Mouse (Mus musculus) ovary, postnatal 10 days (tissue): Measurements from ENCODE around the gene Ndufs5.

Source experiments
- DNase-seq: peaks from one replicate; pipeline ENCODE4 v3.0.0; 2022; ENCODE audit warnings: low spot score

The Ndufs5 gene

DNA sequence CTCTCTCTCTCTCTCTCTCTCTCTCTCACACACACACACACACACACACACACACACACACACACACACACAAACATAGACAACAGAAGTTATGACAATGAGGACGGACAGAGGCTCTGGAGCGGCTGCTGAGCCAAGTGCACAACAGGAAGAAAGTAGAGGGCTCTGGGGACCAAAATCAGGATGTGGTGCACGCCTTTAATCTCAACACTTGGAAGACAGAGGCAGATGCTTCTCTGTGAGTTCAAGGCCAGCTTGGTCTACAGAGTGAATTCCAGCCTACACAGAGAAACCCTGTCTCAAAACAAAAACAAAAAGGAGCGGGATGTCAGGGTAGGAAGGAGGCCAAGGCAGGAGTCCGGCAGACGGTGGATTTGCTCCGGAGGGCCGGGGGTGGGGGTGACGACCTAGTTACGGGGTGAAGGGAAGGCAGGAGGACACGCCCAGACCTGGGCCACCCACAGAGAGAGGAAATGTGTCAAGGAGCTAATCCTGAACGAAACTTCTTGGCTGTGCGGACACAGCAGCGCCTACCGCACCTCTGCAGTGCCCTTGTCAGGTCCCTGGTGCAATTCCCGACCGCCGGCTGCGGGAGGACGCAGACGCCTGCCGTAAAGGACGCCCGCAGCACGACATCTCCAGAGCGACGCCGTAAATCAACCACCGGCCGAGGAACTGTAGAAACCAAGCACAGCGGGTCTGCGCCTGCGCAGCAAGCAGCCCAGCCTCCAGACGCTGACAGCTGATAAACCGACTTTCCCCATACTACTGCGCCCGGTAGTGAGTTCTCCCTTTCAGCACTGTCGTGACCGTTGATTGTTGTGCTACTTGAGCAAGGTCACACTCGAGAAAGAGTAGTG, at the start of gene Ndufs5:
Gene Ndufs5 (minus strand): TSS at position 629 of the 860 bp plus-strand sequence.
- DNase-seq = peak; percentile 79

DNA sequence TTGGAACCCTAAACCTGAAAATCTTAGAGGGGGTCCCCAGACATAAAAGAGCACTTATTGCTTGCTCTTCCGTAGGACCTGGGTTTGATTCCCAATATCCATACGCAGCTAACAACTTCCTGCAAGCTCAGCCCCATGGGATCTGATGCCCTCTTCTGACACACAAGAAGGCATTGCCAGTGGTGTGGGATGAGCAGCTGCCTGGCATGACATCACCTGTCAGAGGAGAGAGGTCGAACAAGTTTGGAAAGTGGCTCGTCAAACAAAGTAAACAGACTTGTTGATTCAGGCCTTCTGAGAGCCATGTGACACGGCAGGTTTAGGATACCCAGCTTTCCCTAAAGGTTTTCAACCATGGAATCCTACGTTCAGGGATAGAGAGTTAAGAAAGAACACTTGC, 47.1 kb upstream of the Ndufs5 start:
- no peak for DNase-seq

DNA sequence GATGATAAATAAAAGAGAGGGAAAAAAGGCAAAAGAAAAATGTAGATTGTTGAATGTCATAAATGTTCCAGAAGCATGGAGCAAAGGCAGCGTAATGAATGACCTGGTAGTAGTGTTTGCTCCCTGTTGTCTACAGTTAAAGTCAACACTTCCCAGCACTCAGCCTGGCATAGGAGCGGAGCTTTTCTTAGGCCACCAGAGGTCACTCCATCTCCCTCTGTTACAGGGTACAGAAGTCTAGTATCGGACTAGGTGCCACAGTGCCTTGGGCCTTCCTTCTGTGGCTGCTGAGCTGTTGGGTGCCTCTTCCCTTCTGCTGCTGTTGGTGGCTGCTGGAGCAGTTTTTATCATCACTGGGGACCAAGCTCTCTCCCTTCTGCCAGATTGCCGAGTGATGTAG, 40.3 kb upstream of the Ndufs5 start:
- DNase-seq = no peak

DNA sequence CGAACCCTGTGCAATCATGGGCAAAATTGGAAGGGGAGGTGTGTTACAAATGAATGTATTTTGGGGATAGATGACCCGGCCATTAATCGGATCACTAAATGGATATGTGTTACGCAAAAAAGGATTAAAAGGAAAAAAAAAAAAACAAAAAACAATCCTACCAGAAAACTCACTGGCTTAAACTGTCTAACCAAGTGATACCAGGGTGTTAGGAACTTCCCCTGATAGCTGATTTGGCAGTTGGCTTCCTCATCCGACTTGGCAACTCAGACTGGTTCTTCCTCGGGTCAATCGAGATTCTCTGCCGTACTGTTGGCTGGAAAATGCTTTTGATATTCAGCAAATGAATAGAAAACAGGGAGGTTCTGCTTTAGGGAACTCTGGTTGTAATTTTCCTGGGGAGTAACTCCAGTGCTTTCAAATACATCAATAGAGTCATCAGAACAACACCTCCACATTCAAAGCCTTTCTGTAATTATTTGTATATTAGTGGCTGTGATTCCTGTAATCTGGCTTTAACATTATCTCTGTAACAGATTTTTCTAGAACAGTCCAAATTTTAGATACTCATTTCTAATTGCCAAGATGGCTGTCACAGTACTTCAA, 32.8 kb upstream of the Ndufs5 start:
- DNase-seq = no peak

DNA sequence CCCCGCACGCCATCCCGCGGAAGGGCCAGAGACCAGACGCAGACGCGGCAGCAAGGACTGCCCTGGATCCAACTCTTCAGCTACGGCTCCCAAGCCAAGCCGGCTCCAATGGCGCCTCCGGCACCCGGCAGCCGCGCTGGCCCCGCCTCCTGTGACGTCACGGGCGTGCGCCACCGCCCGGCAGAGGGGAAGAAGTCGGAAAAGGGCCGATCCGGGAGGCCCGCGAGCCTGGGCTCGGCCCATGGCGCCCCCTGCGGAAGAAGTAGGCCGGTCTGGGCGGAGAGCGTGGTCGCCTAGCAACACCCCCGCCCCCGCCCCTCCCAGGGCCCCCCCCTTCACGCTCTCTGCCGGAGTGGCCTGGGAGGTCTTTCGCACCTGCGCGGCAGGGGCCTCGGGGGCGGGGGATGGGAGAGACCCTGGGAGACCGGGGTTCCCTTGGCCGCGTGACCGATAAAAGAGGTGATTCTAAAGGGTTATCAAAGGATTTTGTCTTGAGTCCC, 32.2 kb upstream of the Ndufs5 start, which contains the start of gene Akirin1:
Gene Akirin1 (minus strand): TSS at position 194 of the 500 bp plus-strand sequence.
- peak; percentile 98 for DNase-seq

DNA sequence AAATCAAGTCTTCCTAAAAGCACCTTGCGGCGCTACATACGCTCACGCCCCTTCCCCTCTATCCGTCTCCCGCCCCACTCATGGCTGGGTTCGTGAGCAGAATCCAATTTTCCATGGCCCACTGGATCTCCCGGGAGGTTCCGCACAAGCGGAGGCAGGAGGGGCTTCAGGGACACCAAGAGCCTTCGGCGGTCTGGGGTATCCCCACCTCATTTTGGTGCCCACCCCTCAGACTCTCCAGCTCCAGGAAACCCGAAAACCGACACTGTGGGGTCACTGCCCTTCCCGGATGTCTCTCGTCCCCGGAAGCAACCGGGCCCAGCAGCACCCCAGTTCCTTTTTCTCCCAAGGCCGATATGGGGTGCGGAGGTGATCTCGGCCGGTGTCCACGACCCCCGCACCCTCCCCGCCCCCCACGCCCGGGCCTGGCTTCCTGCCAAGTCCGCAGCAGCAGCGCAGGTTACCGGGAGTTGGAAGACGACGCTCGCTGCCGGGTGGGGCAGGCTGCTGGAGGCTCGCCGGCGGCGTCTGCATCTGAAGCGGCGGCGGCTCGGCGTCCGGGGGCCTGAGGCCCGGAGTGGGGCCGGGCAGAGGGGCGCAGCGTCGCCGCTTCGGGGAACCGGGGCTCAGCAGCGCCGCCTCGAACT, 31.6 kb upstream of the Ndufs5 start:
- DNase-seq = peak; percentile 15

DNA sequence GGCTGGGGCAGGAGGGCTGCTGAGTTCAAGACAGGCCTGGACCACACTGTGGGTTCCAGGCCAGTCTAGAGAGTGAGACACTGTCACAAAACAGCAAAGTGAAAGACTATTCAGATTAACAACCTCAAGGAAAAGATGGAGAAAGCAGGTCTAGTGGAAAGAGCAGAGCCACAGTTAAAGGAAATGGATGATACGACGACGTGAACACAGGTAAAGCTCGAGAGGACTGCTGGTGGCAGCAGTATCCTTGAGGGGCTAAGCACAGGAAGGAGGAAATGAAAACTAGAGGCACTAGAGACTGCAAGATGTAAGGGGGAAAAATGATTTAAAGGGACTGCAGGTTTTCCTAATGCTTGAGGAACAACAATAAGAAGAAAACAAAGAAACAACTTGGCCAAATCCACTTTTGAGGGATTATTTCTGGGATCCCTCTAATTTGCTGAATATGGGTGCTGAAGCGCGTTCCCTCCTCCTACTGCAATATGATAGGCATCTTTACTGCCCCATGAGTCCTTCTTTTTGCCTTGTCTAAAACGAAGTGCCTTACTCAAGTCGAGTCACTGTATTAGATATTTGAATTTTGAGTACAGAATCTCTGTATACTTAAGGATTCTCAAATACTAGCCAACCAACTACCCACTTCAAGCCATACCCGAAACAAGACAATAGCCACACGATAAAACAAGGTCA, 30.9 kb upstream of the Ndufs5 start:
- no peak for DNase-seq

DNA sequence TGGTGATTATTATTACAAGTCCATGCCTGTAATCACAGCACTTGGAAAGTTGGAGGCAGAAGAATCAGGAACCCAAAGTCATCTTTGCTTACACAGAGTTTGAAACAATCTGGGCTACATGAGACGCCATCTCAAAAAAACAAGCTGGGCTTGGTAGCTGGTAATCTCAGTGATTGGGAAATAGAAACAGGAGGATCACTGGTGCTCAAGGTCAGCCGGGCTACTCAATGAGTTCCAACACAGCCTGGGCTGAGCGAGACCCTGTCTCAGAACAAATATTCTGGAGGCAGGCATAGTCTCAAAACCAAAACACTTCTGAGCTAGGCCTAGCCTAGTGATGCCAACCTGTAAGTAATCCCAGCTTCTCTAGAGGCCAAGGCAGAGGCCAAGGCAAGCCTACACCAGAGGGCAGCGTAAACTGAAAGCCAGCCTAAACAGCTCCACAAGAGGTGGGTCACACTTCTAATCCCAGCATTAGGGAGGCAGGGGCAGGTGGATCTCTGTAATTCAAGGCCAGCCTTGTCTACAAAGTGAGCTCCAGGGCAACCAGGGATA, 27.3 kb upstream of the Ndufs5 start:
- DNase-seq = no peak

DNA sequence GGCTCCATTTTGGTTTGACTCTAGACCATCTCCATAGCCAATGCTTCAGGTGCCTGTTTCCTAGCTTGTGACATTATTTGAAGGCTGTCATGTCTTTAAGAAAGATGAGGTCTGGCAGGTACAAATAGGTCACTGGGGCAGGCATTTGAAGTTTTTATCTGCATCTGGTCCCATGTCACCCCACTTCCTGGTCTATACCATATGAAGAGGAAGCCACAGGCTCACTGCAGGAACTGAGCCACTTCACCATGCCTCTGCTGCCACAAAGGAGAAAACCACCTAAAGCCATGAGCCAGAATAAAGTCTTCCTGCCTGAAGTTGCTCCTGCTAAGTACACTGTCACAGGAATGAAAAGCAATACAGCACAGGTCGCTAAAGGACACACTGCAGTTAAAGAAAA, 24.9 kb upstream of the Ndufs5 start:
- DNase-seq = no peak

DNA sequence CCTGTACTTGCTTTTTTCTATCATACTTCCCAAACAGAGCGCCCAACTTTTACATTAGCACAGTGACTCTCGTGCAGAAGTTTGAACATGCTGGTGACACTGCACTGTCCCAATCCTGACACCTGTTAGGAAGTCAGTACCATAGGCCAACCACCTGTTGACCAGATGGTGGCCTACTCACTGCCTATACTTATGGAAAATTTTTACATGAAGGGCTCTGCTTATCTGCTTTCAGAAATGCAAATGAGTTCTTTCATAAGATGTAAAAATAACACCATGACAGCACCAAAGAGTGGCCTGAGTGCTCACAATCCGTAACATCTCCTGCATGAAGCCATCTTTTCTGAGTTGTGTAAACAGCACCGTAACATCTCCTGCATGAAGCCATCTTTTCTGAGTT, 20.7 kb upstream of the Ndufs5 start:
- no peak for DNase-seq

DNA sequence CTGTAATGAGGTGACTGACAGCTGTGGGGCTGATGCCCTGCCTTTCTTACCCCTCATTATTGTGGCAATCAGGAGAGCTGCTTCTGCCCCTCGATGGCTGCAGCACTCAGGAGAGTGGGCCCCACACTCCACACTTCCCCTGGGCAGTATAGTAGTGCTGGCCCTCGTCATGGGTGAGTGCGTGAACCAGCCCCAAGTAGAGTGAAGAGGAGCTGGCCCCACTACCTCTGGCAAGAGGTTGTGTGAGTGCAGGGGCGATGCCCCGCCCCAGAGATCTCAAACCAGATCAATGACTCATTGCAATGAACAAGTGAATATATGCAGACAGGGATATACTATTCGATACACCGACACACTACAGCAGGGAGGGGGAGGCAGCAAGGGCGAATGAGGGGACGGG, 15.5 kb upstream of the Ndufs5 start:
- DNase-seq = no peak

DNA sequence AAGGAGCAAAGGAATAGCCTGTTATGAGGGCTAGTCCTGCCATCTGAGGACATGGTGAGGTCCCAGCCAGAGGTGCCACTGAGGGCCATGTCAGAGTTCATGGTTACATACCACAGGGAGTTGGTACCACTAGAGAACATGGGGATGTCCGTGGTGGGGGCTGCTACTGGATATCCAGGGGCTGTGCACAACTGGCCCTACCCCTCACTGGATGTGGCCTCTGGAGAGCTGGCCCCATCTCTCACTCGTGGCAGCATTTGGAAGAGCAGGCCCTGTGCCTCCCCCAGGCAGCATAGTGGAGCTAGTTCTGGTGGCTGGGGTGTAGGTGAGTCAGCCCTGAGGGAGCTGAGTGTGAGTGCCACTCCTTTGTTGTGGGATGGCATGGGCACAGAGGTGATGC, 14.9 kb upstream of the Ndufs5 start:
- DNase-seq = no peak

DNA sequence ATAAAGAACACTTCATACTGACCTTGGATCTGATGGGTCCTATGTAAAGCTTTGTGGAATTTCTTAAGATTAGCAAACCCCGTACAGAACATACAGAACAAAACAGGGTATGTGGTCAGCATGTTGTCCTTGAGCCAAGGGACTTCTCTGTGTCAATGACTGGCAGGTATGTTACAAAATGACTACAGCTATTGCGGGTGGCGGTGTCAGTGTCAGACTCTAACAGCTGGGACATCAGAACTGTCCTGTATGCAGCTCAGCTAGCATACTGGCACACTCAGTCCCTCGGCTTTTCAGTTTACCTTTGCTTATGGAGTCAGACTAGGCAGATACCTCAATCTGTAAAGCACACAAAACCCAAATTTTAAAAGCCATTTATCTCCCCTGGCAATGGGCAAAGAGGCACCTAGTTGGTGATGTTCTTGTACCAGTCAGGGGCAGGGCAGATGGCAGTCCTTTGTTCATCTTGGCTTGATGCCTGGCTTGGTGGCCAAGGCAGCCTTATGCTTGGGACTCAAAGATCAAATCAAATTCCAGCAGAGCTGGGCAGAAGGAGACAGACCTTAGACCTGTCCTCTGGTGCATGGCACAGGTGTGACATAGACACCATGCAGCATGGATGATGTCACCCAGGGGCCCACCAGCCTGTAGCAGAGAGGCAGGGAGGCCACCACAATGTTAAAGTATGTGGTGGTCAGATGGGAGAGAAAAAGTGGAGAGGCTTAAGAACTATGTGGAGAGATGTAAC, 14.3 kb upstream of the Ndufs5 start:
- no peak for DNase-seq

DNA sequence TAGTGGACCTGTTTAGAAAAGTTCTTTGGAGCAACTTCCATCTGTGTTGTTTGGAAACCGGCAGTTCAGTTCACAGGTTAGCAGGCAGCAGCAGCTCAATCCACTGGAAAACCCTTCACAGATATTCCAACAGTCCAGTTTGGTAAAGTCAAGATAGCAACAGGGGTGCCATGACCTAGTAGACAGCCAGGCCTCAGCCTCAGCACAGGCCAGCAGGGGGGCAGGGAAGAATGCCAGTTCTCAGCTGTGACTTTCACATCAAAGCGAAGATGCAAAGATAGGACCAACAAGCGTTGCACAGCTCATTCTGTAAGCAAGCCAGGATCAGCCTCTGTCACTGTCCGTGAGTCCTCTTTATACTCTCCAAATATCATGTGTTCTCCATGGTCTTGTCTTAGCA, 3.8 kb upstream of the Ndufs5 start:
- DNase-seq = no peak

DNA sequence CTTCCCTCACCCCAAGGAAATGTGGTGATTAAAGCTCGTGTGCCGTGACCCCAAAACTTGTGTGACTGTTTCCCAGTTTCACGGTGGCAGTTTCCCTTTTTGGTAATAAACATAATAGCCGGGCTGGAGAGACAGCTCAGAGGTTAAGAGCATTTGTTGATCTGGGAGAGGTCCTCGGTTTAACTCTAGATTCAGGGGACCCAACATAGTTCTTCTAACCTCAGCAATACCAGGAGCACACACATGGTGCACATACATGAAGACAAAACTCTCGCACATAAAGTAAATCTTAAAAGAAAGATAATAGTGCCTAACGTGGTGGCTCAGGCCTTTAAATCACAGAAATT, 405 bp upstream of the Ndufs5 start:
- DNase-seq = no peak

DNA sequence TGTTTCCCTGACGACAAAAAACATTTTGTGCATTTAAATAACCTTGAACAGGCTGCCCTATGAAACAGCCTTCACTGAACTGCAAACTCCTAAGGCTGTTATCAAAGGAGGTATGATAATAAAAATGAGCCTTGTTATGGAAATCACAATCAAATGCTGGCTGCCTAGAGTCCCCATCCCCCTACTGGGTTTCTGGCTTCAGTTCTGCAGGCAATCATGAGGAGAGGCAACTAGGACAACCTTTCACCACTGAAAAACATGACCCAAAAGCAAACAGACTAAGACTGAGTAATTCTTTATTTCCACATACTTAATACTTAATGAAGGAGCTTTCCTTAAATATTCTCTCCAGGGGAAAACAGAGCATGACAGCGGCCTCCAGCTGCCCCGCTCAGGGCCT, 5.6 kb downstream of the Ndufs5 start:
- no peak for DNase-seq

DNA sequence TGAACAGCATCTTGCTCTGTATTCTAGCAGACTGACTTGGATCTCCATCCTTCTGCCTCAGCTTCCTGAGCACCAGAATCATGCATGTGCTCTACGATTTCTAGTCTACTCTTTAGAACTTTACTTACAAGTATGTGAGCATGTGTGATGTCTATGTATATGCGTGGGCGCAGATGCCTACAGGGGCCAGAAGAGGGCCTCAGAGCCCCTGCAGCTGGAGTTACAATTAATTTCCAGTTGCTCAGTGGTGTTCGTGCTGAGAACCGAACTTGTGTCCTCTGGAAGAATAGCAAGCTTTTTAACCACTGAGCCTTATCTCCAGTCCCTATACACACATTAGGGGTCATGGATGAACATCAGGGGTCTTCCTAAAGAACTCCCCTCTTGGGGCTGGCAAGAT, 10.7 kb downstream of the Ndufs5 start:
- DNase-seq = no peak

DNA sequence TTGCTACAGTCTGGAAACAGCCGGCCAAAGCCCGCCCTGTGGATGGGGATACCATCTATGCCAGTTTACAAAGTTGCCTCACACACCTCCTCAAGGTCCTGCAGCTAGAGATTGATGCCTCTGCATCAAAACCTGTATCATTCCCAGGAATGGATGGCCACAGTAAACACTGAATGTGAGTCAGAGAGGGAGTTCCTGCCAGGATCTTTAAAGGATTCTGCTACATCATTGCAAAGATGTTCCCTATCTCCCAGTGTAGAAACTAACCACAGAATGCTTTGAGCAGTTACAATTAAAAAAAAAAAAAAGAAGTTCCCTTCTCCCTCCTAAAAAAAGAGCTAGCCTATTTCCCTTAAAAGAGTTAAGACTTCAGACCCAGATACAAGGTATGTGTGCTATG, 12.7 kb downstream of the Ndufs5 start:
- DNase-seq = no peak

DNA sequence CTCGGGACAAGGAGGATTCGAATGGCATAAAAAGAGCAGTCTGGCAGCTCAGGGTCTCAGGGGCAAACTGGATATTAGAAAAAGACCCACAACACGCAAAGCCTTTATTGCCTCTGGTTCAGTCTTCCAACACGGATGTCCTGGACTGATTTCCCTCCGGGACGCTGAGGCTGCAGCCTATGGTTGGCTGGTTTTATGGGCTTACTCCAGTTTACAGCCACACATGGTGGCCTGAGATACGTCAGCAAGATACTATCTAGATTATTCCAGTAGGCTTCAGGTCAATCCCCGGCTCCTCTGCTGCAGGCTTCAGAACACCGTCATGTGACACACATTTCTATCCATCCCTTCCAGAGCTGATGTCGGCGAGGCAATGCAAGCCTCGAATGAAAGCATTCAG, 24.6 kb downstream of the Ndufs5 start:
- no peak for DNase-seq

DNA sequence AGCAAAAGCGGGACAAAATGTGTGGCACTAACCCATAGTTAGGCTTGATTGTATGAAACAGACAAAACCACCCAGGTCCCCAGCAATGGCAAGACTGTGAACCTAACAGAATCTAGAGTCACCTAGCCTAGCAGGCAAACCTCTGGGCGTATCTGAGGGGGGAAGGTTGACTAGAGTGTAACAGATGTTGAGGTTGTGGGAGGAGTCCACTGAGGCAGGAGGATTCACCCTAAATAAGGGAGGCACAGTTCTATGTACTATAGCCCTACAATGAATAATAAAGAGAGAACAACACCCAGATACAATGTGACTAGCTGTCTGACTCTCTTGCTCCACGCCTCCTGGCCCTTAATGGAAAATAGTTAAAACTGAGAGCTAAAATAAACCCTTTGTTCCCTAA, 25.9 kb downstream of the Ndufs5 start:
- no peak for DNase-seq

DNA sequence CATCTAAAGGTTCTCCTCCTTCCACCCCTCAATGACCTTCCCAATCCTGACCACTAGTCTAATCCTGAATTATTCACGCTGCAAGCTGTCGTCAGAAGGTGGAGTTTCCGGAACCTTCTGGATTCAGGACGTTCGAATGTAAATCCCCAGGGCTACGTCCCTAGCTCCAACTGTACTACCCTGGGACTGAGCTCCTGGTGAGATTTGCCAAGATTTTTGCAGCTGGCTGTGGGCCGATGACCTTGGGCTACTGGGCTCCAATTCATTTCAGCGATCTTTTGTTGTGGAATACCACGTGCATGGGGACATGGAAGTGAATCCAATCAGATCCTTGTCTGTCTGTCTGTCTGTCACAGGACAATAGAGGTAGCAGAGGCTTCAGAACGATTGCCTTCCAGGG, 27.7 kb downstream of the Ndufs5 start:
- DNase-seq = no peak
